Comparison of ENCODE assay signal across 9 mouse cellular contexts in genomic region chr5:129878946-129879345, GRCm38 (mm10). TPM values are rescaled to one million over a fixed set of nuclear protein-coding genes. Genes with fewer than 3 reads are reported as not detected.
DNase-seq lines count a peak whose midpoint lies in the region; ATAC-seq and TF ChIP-seq lines count a peak whose summit lies in the region.
"Had no signal": no experiment of that assay in that cellular context is flagged by ENCODE, and none has a peak within 500 bp of the region (broad histone marks: within the 10 kb centered on the region; RNA-seq: fewer than 3 reads in every experiment).

No protein-coding gene starts in this region.

- H3K27me3 ChIP-seq in hindbrain, embryonic 14.5 days (ENCODE audit: control insufficient read depth, insufficient read depth, low read length), result no peaks in the 10 kb centered on the region
- H3K27me3 ChIP-seq in midbrain, postnatal 0 days (ENCODE audit: insufficient read depth, low read length), result no peaks in the 10 kb centered on the region
- no peaks in the 10 kb centered on the region for H3K27me3 ChIP-seq in neural tube, embryonic 15.5 days (replicated peaks)

- DNase-seq in cerebellum, adult 11-12 months, result peak; percentile 32
- DNase-seq in cerebellum, adult 11 months, result no peak
- peak; percentile 67 to 72 for DNase-seq in adrenal gland, adult 18-20 months (ENCODE audit: low spot score in 2 of 2)
- peak; percentile 39 for DNase-seq in hindbrain, embryonic 14.5 days (ENCODE audit: low spot score)
- peak; percentile 50 to 79 for DNase-seq in left cerebral cortex, postnatal 10 days (ENCODE audit: extremely low spot score in 1 of 2, low spot score in 2 of 2)
- peak; percentile 58 for DNase-seq in midbrain, postnatal 0 days (ENCODE audit: low spot score)

- no peak overlapping the region for H3K4me2 ChIP-seq in hindbrain, embryonic 14.5 days (replicated peaks)
- no peak overlapping the region for H3K4me2 ChIP-seq in midbrain, postnatal 0 days (ENCODE audit: low read depth, low read length, poor library complexity, severe bottlenecking)
- H3K4me2 ChIP-seq in neural tube, embryonic 15.5 days, result no peak overlapping the region

- no peaks in the 10 kb centered on the region for H3K9me3 ChIP-seq in hindbrain, embryonic 14.5 days (ENCODE audit: control insufficient read depth, low read length)
- H3K9me3 ChIP-seq in midbrain, postnatal 0 days (ENCODE audit: low read length), result no peaks in the 10 kb centered on the region
- no peaks in the 10 kb centered on the region for H3K9me3 ChIP-seq in neural tube, embryonic 15.5 days (replicated peaks)

- H3K4me3 ChIP-seq in hindbrain, embryonic 14.5 days (replicated peaks; ENCODE audit: low read length), result no peak overlapping the region
- no peak overlapping the region for H3K4me3 ChIP-seq in midbrain, postnatal 0 days (ENCODE audit: low read depth, low read length)
- no peak overlapping the region for H3K4me3 ChIP-seq in neural tube, embryonic 15.5 days (replicated peaks)
- H3K4me3 ChIP-seq: myocyte had no signal

- 0 out of 2 replicates have a peak, but pooled peaks have one; percentile 32 for ATAC-seq in erythroid progenitor cell, adult 5-6 weeks (replicated peaks; ENCODE audit: low FRiP score, poor library complexity, severe bottlenecking)
- ATAC-seq in hindbrain, embryonic 14.5 days (ENCODE audit: low FRiP score), result no peak
- ATAC-seq in midbrain, postnatal 0 days (ENCODE audit: low FRiP score), result no peak
- ATAC-seq in neural tube, embryonic 15.5 days (ENCODE audit: low FRiP score), result no peak

- intact Hi-C loops in left cerebral cortex, postnatal 10 days (cut with DNase I), result no loop called here

- peak; percentile 62 for TF ChIP-seq CTCF in midbrain, postnatal 0 days (IDR thresholded peaks at IDR 0.05)

- WGBS in hindbrain, embryonic 14.5 days, result 66% methylated on average over 2 of the region's 2 CpGs
- WGBS in midbrain, postnatal 0 days, result 68% methylated on average over 2 of the region's 2 CpGs
- 48% methylated on average over 2 of the region's 2 CpGs for WGBS in neural tube, embryonic 15.5 days

- H3K4me1 ChIP-seq in hindbrain, embryonic 14.5 days (replicated peaks; ENCODE audit: control insufficient read depth, insufficient read depth, low read length), result no peaks in the 10 kb centered on the region
- no peaks in the 10 kb centered on the region for H3K4me1 ChIP-seq in midbrain, postnatal 0 days (ENCODE audit: insufficient read depth, low read length)
- H3K4me1 ChIP-seq in neural tube, embryonic 15.5 days, result peaks cover 6% of the 10 kb centered on the region; the same call in 1 of the 2 replicates

- no peak overlapping the region for H3K9ac ChIP-seq in hindbrain, embryonic 14.5 days
- no peak overlapping the region for H3K9ac ChIP-seq in midbrain, postnatal 0 days (replicated peaks; ENCODE audit: low read length, poor library complexity, severe bottlenecking)
- H3K9ac ChIP-seq in neural tube, embryonic 15.5 days (replicated peaks), result no peak overlapping the region

- H3K27ac ChIP-seq in hindbrain, embryonic 14.5 days, result no peak overlapping the region
- no peak overlapping the region for H3K27ac ChIP-seq in midbrain, postnatal 0 days (ENCODE audit: low read depth, low read length)
- H3K27ac ChIP-seq in neural tube, embryonic 15.5 days (replicated peaks), result no peak overlapping the region; the same call in 1 of the 2 replicates

- peaks cover 40% of the 10 kb centered on the region for H3K36me3 ChIP-seq in hindbrain, embryonic 14.5 days (replicated peaks; ENCODE audit: control insufficient read depth, insufficient read depth)
- peaks cover 20% of the 10 kb centered on the region for H3K36me3 ChIP-seq in midbrain, postnatal 0 days (ENCODE audit: insufficient read depth, low read length)
- H3K36me3 ChIP-seq in neural tube, embryonic 15.5 days, result peaks cover 32% of the 10 kb centered on the region

RNA-seq across cellular contexts. Expression of gene Chchd2, which starts 8.3 kb away (rescaled TPM):
- 1,000 to 10,000 TPM; 1,056 to 1,163 TPM for total RNA-seq in adrenal gland, adult 18-20 months (2021)
- total RNA-seq in erythroid progenitor cell, adult 5-6 weeks (2015; ENCODE audit: low replicate concordance), result 111 and 174 TPM in 2 replicates
- total RNA-seq in erythroid progenitor cell, adult 5-6 weeks (2017; ENCODE audit: low replicate concordance), result 57.6 and 102 TPM in 2 replicates
- 704 and 793 TPM in 2 replicates for polyA plus RNA-seq in hindbrain, embryonic 14.5 days (2014; fragmentation: Nextera tagmentation; extraction: Ambion mirVana)
- 100 to 1,000 TPM; 426 to 432 TPM for total RNA-seq in left cerebral cortex, postnatal 10 days (2021)
- 742 and 901 TPM in 2 replicates for total RNA-seq in midbrain, postnatal 0 days (2014; rRNA removed)
- polyA plus RNA-seq in midbrain, postnatal 0 days (2015; fragmentation: Nextera tagmentation; extraction: Ambion mirVana), result 693 and 752 TPM in 2 replicates
- polyA plus RNA-seq in neural tube, embryonic 15.5 days (2015; fragmentation: Nextera tagmentation; extraction: Ambion mirVana), result 743 and 777 TPM in 2 replicates

RNA-seq across cellular contexts. Expression of gene Zbed5, which starts 16.6 kb away (rescaled TPM):
- total RNA-seq in adrenal gland, adult 18-20 months (2021), result 1 to 10 TPM; 1.5 to 2.1 TPM
- total RNA-seq in erythroid progenitor cell, adult 5-6 weeks (2015; ENCODE audit: low replicate concordance), result 3.4 TPM in 1 of 2 replicates, not detected in the other
- 0.51 TPM in 1 of 2 replicates, not detected in the other for total RNA-seq in erythroid progenitor cell, adult 5-6 weeks (2017; ENCODE audit: low replicate concordance)
- 16.4 and 17.0 TPM in 2 replicates for polyA plus RNA-seq in hindbrain, embryonic 14.5 days (2014; fragmentation: Nextera tagmentation; extraction: Ambion mirVana)
- 1 to 10 TPM; 3.8 to 5.8 TPM for total RNA-seq in left cerebral cortex, postnatal 10 days (2021)
- 15.1 TPM in 2 replicates for total RNA-seq in midbrain, postnatal 0 days (2014; rRNA removed)
- 10.7 and 10.9 TPM in 2 replicates for polyA plus RNA-seq in midbrain, postnatal 0 days (2015; fragmentation: Nextera tagmentation; extraction: Ambion mirVana)
- 11.1 and 13.0 TPM in 2 replicates for polyA plus RNA-seq in neural tube, embryonic 15.5 days (2015; fragmentation: Nextera tagmentation; extraction: Ambion mirVana)

RNA-seq across cellular contexts. Expression of gene Phkg1, which starts 19.4 kb away (rescaled TPM):
- total RNA-seq in adrenal gland, adult 18-20 months (2021), result 1 to 10 TPM; 1.2 to 4.7 TPM
- not detected in 2 replicates for total RNA-seq in erythroid progenitor cell, adult 5-6 weeks (2015; ENCODE audit: low replicate concordance)
- total RNA-seq in erythroid progenitor cell, adult 5-6 weeks (2017; ENCODE audit: low replicate concordance), result 0.61 TPM in 1 of 2 replicates, not detected in the other
- 0.13 and 0.72 TPM in 2 replicates for polyA plus RNA-seq in hindbrain, embryonic 14.5 days (2014; fragmentation: Nextera tagmentation; extraction: Ambion mirVana)
- 1 to 10 TPM; 7.8 to 8.7 TPM for total RNA-seq in left cerebral cortex, postnatal 10 days (2021)
- total RNA-seq in midbrain, postnatal 0 days (2014; rRNA removed), result 0.66 and 3.0 TPM in 2 replicates
- 1.5 TPM in 2 replicates for polyA plus RNA-seq in midbrain, postnatal 0 days (2015; fragmentation: Nextera tagmentation; extraction: Ambion mirVana)
- 0.95 and 1.3 TPM in 2 replicates for polyA plus RNA-seq in neural tube, embryonic 15.5 days (2015; fragmentation: Nextera tagmentation; extraction: Ambion mirVana)

RNA-seq across cellular contexts. Expression of gene Nupr1l, which starts 29.4 kb away (rescaled TPM):
- total RNA-seq in adrenal gland, adult 18-20 months (2021), result 1 to 10 TPM; 4.1 to 4.2 TPM
- not detected in 2 replicates for total RNA-seq in erythroid progenitor cell, adult 5-6 weeks (2015; ENCODE audit: low replicate concordance)
- total RNA-seq in erythroid progenitor cell, adult 5-6 weeks (2017; ENCODE audit: low replicate concordance), result 0.64 TPM in 1 of 2 replicates, not detected in the other
- 3.4 and 3.8 TPM in 2 replicates for polyA plus RNA-seq in hindbrain, embryonic 14.5 days (2014; fragmentation: Nextera tagmentation; extraction: Ambion mirVana)
- 1 to 10 TPM; 1.6 to 2.3 TPM for total RNA-seq in left cerebral cortex, postnatal 10 days (2021)
- 1.1 and 1.9 TPM in 2 replicates for total RNA-seq in midbrain, postnatal 0 days (2014; rRNA removed)
- 5.2 and 5.8 TPM in 2 replicates for polyA plus RNA-seq in midbrain, postnatal 0 days (2015; fragmentation: Nextera tagmentation; extraction: Ambion mirVana)
- polyA plus RNA-seq in neural tube, embryonic 15.5 days (2015; fragmentation: Nextera tagmentation; extraction: Ambion mirVana), result 2.6 and 4.3 TPM in 2 replicates

RNA-seq across cellular contexts. Expression of gene Sumf2, which starts 32.2 kb away (rescaled TPM):
- total RNA-seq in adrenal gland, adult 18-20 months (2021), result 10 to 100 TPM; 25.9 to 39.1 TPM
- total RNA-seq in erythroid progenitor cell, adult 5-6 weeks (2015; ENCODE audit: low replicate concordance), result 1.8 and 14.7 TPM in 2 replicates
- total RNA-seq in erythroid progenitor cell, adult 5-6 weeks (2017; ENCODE audit: low replicate concordance), result 6.7 TPM in 1 of 2 replicates, not detected in the other
- polyA plus RNA-seq in hindbrain, embryonic 14.5 days (2014; fragmentation: Nextera tagmentation; extraction: Ambion mirVana), result 28.5 and 29.1 TPM in 2 replicates
- 10 to 100 TPM; 20.2 to 20.5 TPM for total RNA-seq in left cerebral cortex, postnatal 10 days (2021)
- total RNA-seq in midbrain, postnatal 0 days (2014; rRNA removed), result 33.5 and 56.9 TPM in 2 replicates
- polyA plus RNA-seq in midbrain, postnatal 0 days (2015; fragmentation: Nextera tagmentation; extraction: Ambion mirVana), result 24.5 and 26.8 TPM in 2 replicates
- 28.0 and 32.4 TPM in 2 replicates for polyA plus RNA-seq in neural tube, embryonic 15.5 days (2015; fragmentation: Nextera tagmentation; extraction: Ambion mirVana)
